Mouse (Mus musculus): ENCODE measurements around the gene Tmem234.

DNA sequence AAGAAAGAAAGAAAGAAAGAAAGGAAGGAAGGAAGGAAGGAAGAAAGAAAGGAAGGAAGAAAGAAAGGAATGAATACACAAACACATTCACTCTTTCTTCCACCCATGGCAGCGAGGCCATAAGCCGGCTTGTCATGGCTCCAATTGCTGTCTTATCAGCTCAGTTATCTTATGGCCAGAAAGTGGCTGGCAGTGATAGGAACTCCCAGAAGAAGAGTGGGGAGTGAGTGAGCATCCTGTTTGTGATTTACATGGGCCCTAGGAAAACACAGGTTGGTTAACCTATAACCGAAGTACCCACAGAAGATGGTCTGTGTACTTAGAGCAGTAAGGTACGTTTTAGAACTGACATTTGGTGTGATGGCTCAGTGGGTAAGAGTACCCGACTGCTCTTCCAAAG lies 39.3 kb upstream of the Tmem234 start:
- TF ChIP-seq CTCF (IDR thresholded peaks at IDR 0.05; ENCODE audit: low read depth, low read length) (no peak), EP300 (IDR thresholded peaks at IDR 0.05; ENCODE audit: insufficient read depth, low read depth, low read length) (no peak), POLR2A (IDR thresholded peaks at IDR 0.05; ENCODE audit: insufficient read depth, low read length) (no peak)
